19 mouse cellular contexts compared by ENCODE assay signal in the genomic region with DNA sequence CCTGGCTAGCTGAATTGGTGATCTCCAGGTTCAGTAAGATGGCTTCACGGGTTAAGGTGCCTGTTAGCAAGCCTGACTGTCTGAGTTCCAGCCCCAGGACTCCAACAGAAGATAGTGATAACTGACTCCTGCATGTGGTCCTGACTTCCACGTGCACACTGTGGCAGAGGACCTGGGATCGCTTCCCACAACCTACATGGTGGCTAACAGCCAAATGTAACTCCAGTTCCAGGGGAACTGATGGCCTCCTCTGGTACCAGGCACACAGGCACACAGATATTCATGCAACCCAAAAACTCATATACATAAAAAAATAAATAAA. TPM values are rescaled to one million over a fixed set of nuclear protein-coding genes. Genes with fewer than 3 reads are reported as not detected.
"Had no signal": no experiment of that assay in that cellular context is flagged by ENCODE, and none has a peak within 500 bp of the region (broad histone marks: within the 10 kb centered on the region; RNA-seq: fewer than 3 reads in every experiment).

No protein-coding gene starts in this region.

- H3K27me3 ChIP-seq: limb, embryonic 12.5 days; limb, embryonic 15.5 days; megakaryocyte, embryonic 14.5 days; neural tube, embryonic 12.5 days; neural tube, embryonic 15.5 days had no signal

- H3K27ac ChIP-seq: hindbrain, postnatal 0 days; kidney, postnatal 0 days; limb, embryonic 12.5 days; limb, embryonic 15.5 days; neural tube, embryonic 12.5 days; neural tube, embryonic 15.5 days had no signal

- H3K4me1 ChIP-seq: limb, embryonic 12.5 days; limb, embryonic 15.5 days; neural tube, embryonic 12.5 days; neural tube, embryonic 15.5 days had no signal

- H3K9ac ChIP-seq: limb, embryonic 12.5 days; limb, embryonic 15.5 days; neural tube, embryonic 12.5 days; neural tube, embryonic 15.5 days had no signal

- H3K4me2 ChIP-seq: limb, embryonic 12.5 days; limb, embryonic 15.5 days; midbrain, embryonic 11.5 days; neural tube, embryonic 12.5 days; neural tube, embryonic 15.5 days had no signal

- H3K9me3 ChIP-seq: limb, embryonic 12.5 days; limb, embryonic 15.5 days; megakaryocyte, embryonic 14.5 days; neural tube, embryonic 12.5 days; neural tube, embryonic 15.5 days had no signal

- DNase-seq: kidney, adult 18-20 months; kidney, postnatal 36 days; left cerebral cortex, postnatal 4 days; lung, adult 2 months; lung, postnatal 14 days; midbrain, embryonic 14.5 days; right cerebral cortex, adult 18-20 months; right cerebral cortex, postnatal 14 days; right cerebral cortex, postnatal 4 days; spleen, adult 18-20 months had no signal

- H3K4me3 ChIP-seq: limb, embryonic 12.5 days; limb, embryonic 15.5 days; neural tube, embryonic 12.5 days; neural tube, embryonic 15.5 days had no signal

- ATAC-seq: hindbrain, postnatal 0 days; intestine, embryonic 16.5 days had no signal

RNA-seq across cellular contexts. Expression of a gene that starts 33.1 kb away (rescaled TPM):
- polyA plus RNA-seq: limb, embryonic 12.5 days had no signal
